Mouse (Mus musculus) forebrain, postnatal 0 days (tissue): Measurements from ENCODE around the gene Hspg2. TPM values are rescaled to one million over a fixed set of nuclear protein-coding genes. Genes with fewer than 3 reads are reported as not detected.

Source experiments
- ATAC-seq: fragments of 200-750 bp; cut with Nextera tagmentation; 2 replicates; pipeline ENCODE4 v1.8.0; 2017; ENCODE audit warnings: mild to moderate bottlenecking, moderate library complexity
- DNase-seq: peaks from one replicate; pipeline ENCODE4 v3.0.0-alpha.2; 2015
- H3K27ac ChIP-seq: fragments of 300-500 bp; sonication (generic); 2 replicates; pipeline ENCODE4 v1.5.1; 2014; ENCODE audit warnings: low read depth, mild to moderate bottlenecking, antibody characterized with exemption, low read length, moderate library complexity, mixed read lengths
- H3K27me3 ChIP-seq: fragments of 300-500 bp; sonication (generic); 2 replicates; pipeline ENCODE4 v1.6.1; 2014; ENCODE audit warnings: mild to moderate bottlenecking, low read length, mixed read lengths; ENCODE audit not compliant: insufficient read depth
- H3K36me3 ChIP-seq: fragments of 300-500 bp; sonication (generic); 2 replicates; pipeline ENCODE4 v1.6.1; 2014; ENCODE audit warnings: mild to moderate bottlenecking, moderate library complexity; ENCODE audit not compliant: insufficient read depth
- H3K4me1 ChIP-seq: fragments of 300-500 bp; sonication (generic); 2 replicates; pipeline ENCODE4 v1.6.1; 2014; ENCODE audit warnings: antibody characterized with exemption; ENCODE audit not compliant: insufficient read depth
- H3K4me2 ChIP-seq: fragments of 300-500 bp; sonication (generic); 2 replicates; pipeline ENCODE4 v1.6.1; 2014; ENCODE audit warnings: low read depth, mild to moderate bottlenecking, moderate library complexity
- H3K4me3 ChIP-seq: fragments of 300-500 bp; sonication (generic); 2 replicates; pipeline ENCODE4 v1.5.1; 2014; ENCODE audit warnings: low read depth, low read length, mixed read lengths
- H3K9ac ChIP-seq: fragments of 300-500 bp; sonication (generic); 2 replicates; pipeline ENCODE4 v1.6.1; 2014; ENCODE audit warnings: mild to moderate bottlenecking
- H3K9me3 ChIP-seq: fragments of 300-500 bp; sonication (generic); 2 replicates; pipeline ENCODE4 v1.6.1; 2016; ENCODE audit warnings: low read length
- CTCF ChIP-seq: sonication (generic); IDR thresholded peaks from 2 replicates; pipeline ENCODE4 v1.5.1; 2016; ENCODE audit warnings: antibody characterized with exemption, control low read depth, low read depth
- WGBS: fragments of 180-500 bp; shearing (Covaris S2); extraction: QIAGEN DNeasy Blood & Tissue Kit; methylation state at CpG from one replicate; pipeline ENCODE4 v1.1.7; 2014; 5-methylcytosine and 5-hydroxymethylcytosine counted together
- polyA plus RNA-seq: library from polyadenylated mRNA; unstranded; fragments of >200 nt; fragmentation: Nextera tagmentation; extraction: Ambion mirVana; gene quantifications from 2 replicates; pipeline ENCODE4 v1.2.1, GENCODE M21; 2015
- total RNA-seq: library from RNA; depleted of rRNA; stranded (reverse); fragments of >200 nt; gene quantifications from 2 replicates; pipeline ENCODE4 v1.2.3, GENCODE M21; 2014

Gene Hspg2
- total and polyA plus RNA-seq, 2 experiments from 2014 or later = 2.3 to 22.6 TPM

GRCm38 (mm10) chr4:137500149-137500548 is 31.6 kb downstream of the Hspg2 start:
- Histone ChIP-seq H3K9me3 (no peaks in the 10 kb centered on the region), H3K27ac (no peak overlapping the region), H3K4me2 (no peak overlapping the region), H3K36me3 (no peaks in the 10 kb centered on the region), H3K4me1 (no peaks in the 10 kb centered on the region), H3K27me3 (no peaks in the 10 kb centered on the region), H3K9ac (no peak overlapping the region), H3K4me3 (no peak overlapping the region)
- ATAC-seq = no peak
- WGBS = 77% methylated on average over 12 of the region's 12 CpGs
- no peak for TF ChIP-seq CTCF
- DNase-seq = no peak

- DNase-seq (no peak), ATAC-seq (no peak)
- no peak overlapping the region for H3K4me2 ChIP-seq
- no peaks in the 10 kb centered on the region for H3K4me1 ChIP-seq
- no peak overlapping the region for H3K4me3 ChIP-seq
- H3K27me3 ChIP-seq = no peaks in the 10 kb centered on the region
- H3K36me3 ChIP-seq = no peaks in the 10 kb centered on the region
- H3K9ac ChIP-seq = no peak overlapping the region
- WGBS = 97% methylated on average over 5 of the region's 5 CpGs
- H3K9me3 ChIP-seq = no peaks in the 10 kb centered on the region
- no peak overlapping the region for H3K27ac ChIP-seq
- TF ChIP-seq CTCF = no peak
These were observed 32.4 kb downstream of the Hspg2 start for GRCm38 (mm10) chr4:137500953-137501352.

GRCm38 (mm10) chr4:137502183-137502582 is 33.6 kb downstream of the Hspg2 start:
- Histone ChIP-seq H3K27me3 (no peaks in the 10 kb centered on the region), H3K4me3 (no peak overlapping the region), H3K36me3 (no peaks in the 10 kb centered on the region), H3K4me1 (no peaks in the 10 kb centered on the region), H3K9ac (no peak overlapping the region), H3K27ac (no peak overlapping the region), H3K4me2 (no peak overlapping the region), H3K9me3 (no peaks in the 10 kb centered on the region)
- no peak for ATAC-seq
- DNase-seq = no peak
- 90% methylated on average over 10 of the region's 10 CpGs for WGBS
- no peak for TF ChIP-seq CTCF

- Histone ChIP-seq H3K4me1 (no peaks in the 10 kb centered on the region), H3K9me3 (no peaks in the 10 kb centered on the region), H3K9ac (no peak overlapping the region), H3K4me3 (no peak overlapping the region), H3K36me3 (no peaks in the 10 kb centered on the region), H3K27ac (no peak overlapping the region), H3K27me3 (no peaks in the 10 kb centered on the region), H3K4me2 (no peak overlapping the region)
- ATAC-seq (no peak), DNase-seq (no peak)
- no peak for TF ChIP-seq CTCF
- 79% methylated on average over 7 of the region's 7 CpGs for WGBS
These were observed 34.2 kb downstream of the Hspg2 start for GRCm38 (mm10) chr4:137502801-137503200.

- ATAC-seq (peak; percentile 34), DNase-seq (no peak)
- WGBS = 84% methylated on average over 6 of the region's 6 CpGs
- TF ChIP-seq CTCF = no peak
- no peak overlapping the region for H3K27ac ChIP-seq
- H3K9ac ChIP-seq = no peak overlapping the region
- no peak overlapping the region for H3K4me3 ChIP-seq
- no peaks in the 10 kb centered on the region for H3K9me3 ChIP-seq
- H3K4me2 ChIP-seq = no peak overlapping the region
- H3K27me3 ChIP-seq = no peaks in the 10 kb centered on the region
- no peaks in the 10 kb centered on the region for H3K36me3 ChIP-seq
- no peaks in the 10 kb centered on the region for H3K4me1 ChIP-seq
These were observed 35.0 kb downstream of the Hspg2 start for GRCm38 (mm10) chr4:137503509-137503971.

GRCm38 (mm10) chr4:137506629-137507028 is 38.1 kb downstream of the Hspg2 start:
- Histone ChIP-seq H3K4me3 (no peak overlapping the region), H3K4me1 (no peaks in the 10 kb centered on the region), H3K27me3 (no peaks in the 10 kb centered on the region), H3K36me3 (no peaks in the 10 kb centered on the region), H3K9ac (no peak overlapping the region), H3K27ac (no peak overlapping the region), H3K4me2 (no peak overlapping the region), H3K9me3 (no peaks in the 10 kb centered on the region)
- no peak for ATAC-seq
- 97% methylated on average over 10 of the region's 10 CpGs for WGBS
- DNase-seq = no peak
- no peak for TF ChIP-seq CTCF

GRCm38 (mm10) chr4:137509528-137509927 is 41.0 kb downstream of the Hspg2 start:
- Histone ChIP-seq H3K9ac (no peak overlapping the region), H3K4me3 (no peak overlapping the region), H3K4me1 (no peaks in the 10 kb centered on the region), H3K27me3 (no peaks in the 10 kb centered on the region), H3K27ac (no peak overlapping the region), H3K9me3 (no peaks in the 10 kb centered on the region), H3K4me2 (no peak overlapping the region), H3K36me3 (no peaks in the 10 kb centered on the region)
- no peak for TF ChIP-seq CTCF
- ATAC-seq (no peak), DNase-seq (no peak)
- WGBS = 92% methylated on average over 9 of the region's 9 CpGs
